Mouse (Mus musculus): ENCODE measurements at regions not wholly inside any gene's neighbourhood (a gene's known extent, or its start where the extent isn't known, plus 50 kb on each side); places are given as distances from the start of the nearest gene placed in this dataset.

DNA sequence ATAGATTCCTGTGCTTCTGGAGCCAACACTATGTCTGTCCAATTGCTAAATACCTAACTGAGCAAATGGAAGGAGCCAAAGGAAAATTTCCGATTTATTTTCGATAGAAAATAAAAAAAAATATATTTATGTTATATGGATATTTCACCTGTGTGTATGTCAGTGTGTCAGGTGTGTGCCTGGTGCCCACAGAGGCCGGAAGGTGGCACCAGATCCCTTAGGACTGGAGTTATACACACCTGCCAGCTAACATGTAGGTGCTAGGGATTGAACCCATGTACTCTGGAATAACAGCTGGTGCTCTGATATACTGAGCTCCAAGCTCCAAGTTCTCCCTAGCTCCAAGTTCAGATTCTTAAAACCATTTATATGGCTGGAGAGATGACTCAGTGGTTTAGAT, 79.0 kb downstream of the Mfsd1 start:
- DNase-seq, result no peak

DNA sequence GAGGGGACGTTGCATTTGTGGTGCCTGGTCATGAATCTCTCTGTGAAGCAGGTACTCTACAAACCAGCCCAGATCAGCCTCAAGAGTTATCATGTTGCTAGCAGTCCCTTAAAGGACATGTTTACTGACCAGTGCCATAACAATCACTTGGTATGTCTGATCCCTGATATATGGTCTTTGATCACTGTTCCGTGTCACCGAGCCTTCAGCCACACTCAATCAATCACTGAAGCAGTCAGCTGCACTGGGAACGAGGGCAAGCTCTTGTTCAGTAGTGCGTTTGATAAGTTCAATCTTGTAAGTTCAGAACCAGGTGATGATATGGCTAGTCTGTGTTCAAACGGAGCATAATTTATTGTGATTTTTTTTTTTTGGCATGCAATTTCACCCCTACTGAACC, 126.8 kb downstream of the Mfsd1 start:
- DNase-seq, result no peak

DNA sequence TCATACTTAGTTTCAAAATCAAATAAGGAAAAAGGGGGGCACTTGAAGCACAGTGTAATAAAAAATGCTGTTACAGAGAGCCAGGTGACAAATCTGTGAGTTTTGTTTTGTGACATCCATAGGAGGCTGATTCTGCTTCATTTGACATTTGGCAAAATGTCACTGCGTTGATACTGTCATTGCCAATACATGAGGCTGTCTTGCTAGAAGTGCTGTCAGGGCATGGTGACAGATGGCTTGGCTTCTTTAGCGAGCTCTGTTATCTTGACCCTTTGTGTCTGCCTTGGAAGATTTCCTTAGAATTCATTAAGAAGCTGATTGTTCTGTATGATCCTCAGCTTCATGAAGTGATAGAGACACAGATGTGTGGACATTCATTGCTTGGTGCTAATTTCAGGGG, 129.2 kb downstream of the Mfsd1 start:
- DNase-seq, result peak; percentile 13 to 15

DNA sequence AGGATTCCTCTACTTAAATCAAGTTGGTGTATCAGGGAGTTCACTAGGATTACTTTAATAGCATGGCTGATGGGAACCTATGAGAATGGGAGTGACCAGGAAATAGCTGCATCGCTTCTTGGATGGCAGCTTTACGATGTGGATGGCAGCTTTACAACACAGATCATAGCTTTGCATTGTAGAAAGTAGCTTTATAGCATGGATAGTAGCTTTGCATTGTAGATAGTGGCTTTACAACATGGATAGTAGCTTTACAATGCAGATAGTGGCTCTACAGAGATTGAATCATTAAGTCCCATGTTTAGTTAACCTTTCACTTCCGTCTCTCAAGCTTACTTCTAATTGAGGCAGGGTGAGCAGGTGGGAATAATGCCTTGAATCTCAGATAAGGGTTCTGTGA, 149.4 kb downstream of the Mfsd1 start:
- no peak for DNase-seq

DNA sequence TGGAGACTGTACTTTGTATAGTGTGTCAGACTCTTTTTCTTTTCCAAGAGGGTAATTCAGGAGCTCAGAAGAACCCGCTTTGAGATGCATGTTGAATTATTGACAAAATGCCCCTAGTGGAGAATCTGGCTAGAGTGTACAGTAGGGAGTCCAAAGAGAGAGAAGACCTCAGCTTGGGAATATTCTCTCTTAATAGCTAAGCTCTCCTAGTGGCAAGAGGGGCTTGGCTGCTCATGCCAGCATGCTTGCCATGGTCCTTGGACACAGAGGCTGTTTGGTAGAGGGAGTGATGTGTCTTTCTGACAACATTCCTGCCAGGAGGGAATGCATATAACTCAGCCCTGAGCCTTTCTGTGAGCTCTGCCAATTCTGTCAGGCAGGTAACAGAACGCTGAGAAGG, 150.3 kb downstream of the Mfsd1 start:
- no peak for DNase-seq

DNA sequence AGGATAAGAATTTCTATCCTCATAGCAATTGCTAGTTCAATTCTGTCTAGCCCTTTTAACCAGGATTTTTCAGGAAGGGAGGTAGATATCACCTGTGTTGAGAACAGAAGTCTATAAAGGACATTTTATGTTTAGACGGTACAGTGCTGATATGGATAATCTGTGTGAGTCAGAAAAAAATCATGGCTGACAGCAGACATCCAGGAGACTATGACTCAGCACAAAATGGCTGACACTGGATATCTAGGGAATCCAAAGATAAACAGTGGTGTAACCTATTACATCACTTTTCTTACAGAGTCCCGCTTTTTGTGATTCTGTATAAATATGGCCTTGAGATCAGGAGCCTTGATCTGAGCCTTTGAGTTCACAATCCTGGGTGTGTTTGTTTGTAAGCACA, 137.8 kb upstream of the Iqcj start:
- no peak for DNase-seq

DNA sequence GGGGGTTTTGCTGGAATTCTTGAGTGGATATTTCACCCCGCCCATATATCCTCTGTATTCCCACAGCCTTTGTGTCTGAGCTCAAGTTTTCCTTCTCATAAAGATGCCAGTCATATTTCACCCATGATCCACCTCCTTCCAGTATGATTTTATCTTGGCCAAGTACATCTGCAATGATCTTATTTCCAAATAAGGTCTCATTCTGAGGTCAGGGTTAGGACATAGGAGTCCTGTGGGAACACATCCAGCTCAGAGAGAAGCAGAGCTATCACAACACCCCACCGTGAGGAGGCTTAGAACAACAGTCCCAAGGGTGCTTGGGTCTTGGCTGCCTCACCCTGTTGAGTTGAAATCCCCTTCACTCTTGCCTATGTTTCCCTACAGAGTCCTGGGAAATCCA, 123.4 kb upstream of the Iqcj start:
- DNase-seq, result no peak

DNA sequence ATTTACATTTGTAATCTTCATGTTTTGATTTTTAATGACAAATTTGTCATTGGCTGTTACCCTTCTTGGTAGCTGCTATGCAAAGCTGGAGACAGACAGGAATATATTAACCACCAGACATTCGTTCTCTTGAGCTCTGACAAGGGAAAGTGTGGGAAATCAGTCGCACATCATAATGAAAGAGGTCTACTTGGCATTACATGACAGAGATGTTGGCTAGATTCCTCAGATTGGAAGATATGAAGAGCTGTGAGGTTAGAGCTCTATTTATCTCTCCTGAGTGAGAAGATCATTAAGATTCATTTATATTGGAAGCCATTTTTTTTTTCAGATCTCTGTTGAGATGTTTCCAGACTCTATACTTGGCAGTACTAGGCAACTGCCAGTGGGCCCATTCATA, 118.6 kb upstream of the Iqcj start:
- DNase-seq, result no peak

DNA sequence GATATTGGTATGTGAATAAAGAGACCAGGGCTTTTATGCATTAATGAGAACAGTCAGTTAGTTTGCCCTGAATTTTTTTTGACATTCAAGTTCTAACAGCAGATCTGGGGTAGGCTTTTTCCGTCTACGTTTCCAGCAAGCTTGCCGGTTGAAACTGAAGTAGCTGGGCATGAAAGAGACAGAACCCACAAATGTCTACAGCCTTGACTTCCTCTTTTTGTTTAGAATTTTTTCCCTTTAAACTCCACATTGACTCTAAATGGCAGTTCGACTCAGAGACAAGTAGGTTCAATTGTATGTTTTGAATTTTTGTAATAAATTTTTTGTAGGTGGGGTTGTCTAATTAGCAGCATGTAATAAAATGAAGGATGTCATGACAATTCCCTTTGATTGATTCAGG, 109.8 kb upstream of the Iqcj start:
- no peak for DNase-seq

DNA sequence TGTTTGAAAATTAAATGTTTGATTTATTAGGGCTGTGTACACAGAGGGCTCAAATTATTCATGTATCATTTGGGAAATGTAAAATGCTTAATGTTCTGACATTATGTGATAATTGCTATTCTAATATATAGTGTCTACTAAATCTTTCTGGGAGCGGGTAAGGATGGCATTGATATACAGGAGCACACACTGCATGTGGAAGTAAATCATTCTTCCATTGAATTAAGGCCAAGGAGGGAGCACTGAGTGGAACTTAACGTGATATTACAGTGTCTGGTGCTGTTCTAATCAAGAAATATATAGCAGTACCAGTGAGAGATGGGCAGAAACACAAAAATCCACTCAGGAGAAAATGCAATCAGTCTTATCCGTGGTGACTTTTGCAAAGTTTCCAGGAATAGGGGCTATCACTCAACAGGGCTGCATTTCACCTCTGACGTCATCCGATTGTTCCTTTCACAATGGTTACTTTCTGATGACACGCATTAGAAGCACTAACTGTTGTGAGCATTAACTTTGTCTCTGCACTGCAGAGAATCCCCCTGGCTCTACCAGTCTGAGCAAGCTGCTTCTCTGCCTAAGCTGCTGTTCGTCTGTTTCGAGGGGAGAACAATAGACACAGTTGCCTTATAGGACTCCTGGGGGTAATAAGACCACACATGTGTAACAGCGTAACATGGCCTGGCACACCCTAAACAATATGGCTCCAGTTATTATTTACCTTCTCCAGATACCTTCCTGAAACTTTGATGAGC, 85.0 kb upstream of the Iqcj start:
- DNase-seq, result no peak

DNA sequence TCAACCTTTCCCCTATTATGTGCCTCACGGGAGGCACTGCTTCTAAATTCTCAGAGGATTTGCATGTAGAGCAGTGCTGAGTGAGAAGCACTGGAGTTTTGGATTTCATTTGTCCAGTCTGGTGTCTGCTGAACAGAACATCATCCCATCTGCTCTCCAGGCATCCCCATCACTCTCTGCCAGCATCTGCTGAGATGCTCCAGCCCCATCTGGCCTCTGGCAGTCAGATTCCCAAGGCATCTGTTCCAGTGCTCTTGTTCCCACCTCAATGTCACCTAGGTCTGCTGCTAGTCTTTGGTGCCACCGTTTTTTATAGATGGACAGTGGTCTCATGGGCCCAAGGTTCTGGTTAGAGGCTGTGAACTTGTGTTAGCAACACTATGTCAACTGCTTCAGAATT, 63.9 kb upstream of the Iqcj start:
- no peak for DNase-seq

DNA sequence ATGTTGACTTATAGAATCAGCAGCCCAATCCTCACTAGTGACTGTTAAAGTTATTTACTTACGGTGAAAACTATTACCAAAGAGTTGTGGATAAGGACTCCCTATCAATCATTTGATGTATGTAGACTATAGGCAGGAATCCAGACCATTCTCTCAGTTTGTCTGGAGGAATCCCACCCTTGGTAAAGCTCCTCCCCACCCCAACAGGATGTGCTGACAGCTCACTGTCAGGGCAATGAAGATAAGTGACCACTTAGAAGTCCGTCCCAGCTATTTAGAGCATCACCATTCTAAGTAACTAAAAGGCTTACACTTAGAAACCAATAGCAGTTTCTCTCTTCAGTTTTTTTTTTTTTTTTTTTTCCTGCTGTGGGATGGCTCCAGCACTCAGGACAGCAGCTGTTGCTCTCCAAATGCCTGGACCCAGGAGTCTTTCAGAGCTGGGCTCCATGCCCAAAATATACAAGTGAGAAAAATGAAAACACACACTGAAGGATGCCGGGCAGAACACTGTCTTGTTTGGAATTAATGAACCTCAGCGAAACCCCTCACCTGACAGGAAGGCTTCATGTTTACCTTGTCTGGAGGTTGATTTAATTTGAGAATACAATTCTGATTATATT, 58.9 kb upstream of the Iqcj start:
- peak in 1 of 2 experiments; percentile 4 for DNase-seq
